Mouse (Mus musculus) embryonic facial prominence, embryonic 11.5 days (tissue): ENCODE measurements around the gene Ubxn11. TPM values are rescaled to one million over a fixed set of nuclear protein-coding genes. Genes with fewer than 3 reads are reported as not detected.

ENCODE experiments used
- ATAC-seq: fragments of 200-750 bp; cut with Nextera tagmentation; replicated peaks from 2 replicates; pipeline ENCODE4 v1.8.0; 2017; ENCODE audit warnings: low read depth; ENCODE audit not compliant: insufficient number of reproducible peaks, low FRiP score, low TSS enrichment
- DNase-seq: peaks from one replicate; pipeline ENCODE4 v3.0.0-alpha.2; 2015; ENCODE audit warnings: low spot score
- H3K27ac ChIP-seq: fragments of 300-500 bp; sonication (generic); replicated peaks from 2 replicates; pipeline ENCODE4 v1.5.1; 2014; ENCODE audit warnings: mild to moderate bottlenecking, low read depth, low read length, control low read depth
- H3K27me3 ChIP-seq: fragments of 300-500 bp; sonication (generic); 2 replicates; pipeline ENCODE4 v1.6.1; 2014; ENCODE audit warnings: mild to moderate bottlenecking, low read length, moderate library complexity, mixed read lengths; ENCODE audit not compliant: control insufficient read depth, insufficient read depth
- H3K36me3 ChIP-seq: fragments of 300-500 bp; sonication (generic); replicated peaks from 2 replicates; pipeline ENCODE4 v1.6.1; 2014; ENCODE audit warnings: low read depth, mild to moderate bottlenecking, low read length, moderate library complexity, mixed read lengths; ENCODE audit not compliant: control insufficient read depth, insufficient read depth
- H3K4me1 ChIP-seq: fragments of 300-500 bp; sonication (generic); 2 replicates; pipeline ENCODE4 v1.6.1; 2014; ENCODE audit warnings: low read length, mixed read lengths; ENCODE audit not compliant: control insufficient read depth, insufficient read depth
- H3K4me2 ChIP-seq: fragments of 300-500 bp; sonication (generic); 2 replicates; pipeline ENCODE4 v1.6.1; 2014; ENCODE audit warnings: low read depth, mild to moderate bottlenecking, control low read depth, low read length, moderate library complexity
- H3K4me3 ChIP-seq: fragments of 300-500 bp; sonication (generic); 2 replicates; pipeline ENCODE4 v1.5.1; 2014; ENCODE audit warnings: low read depth, low read length, control low read depth
- H3K9ac ChIP-seq: fragments of 300-500 bp; sonication (generic); replicated peaks from 2 replicates; pipeline ENCODE4 v1.6.1; 2014; ENCODE audit warnings: mild to moderate bottlenecking, control low read depth, low read length
- H3K9me3 ChIP-seq: fragments of 300-500 bp; sonication (generic); replicated peaks from 2 replicates; pipeline ENCODE4 v1.6.1; 2016; ENCODE audit warnings: mild to moderate bottlenecking, low read length, inconsistent platforms, mixed read lengths; ENCODE audit not compliant: control insufficient read depth
- WGBS: fragments of 180-500 bp; shearing (Covaris S2); extraction: QIAGEN DNeasy Blood & Tissue Kit; methylation state at CpG from one replicate; pipeline ENCODE4 v1.1.7; 2014; 5-methylcytosine and 5-hydroxymethylcytosine counted together
- polyA plus RNA-seq: library from polyadenylated mRNA; unstranded; fragments of >200 nt; fragmentation: Nextera tagmentation; extraction: Ambion mirVana; gene quantifications from 2 replicates; pipeline ENCODE4 v1.2.1, GENCODE M21; 2014

Gene Ubxn11
- polyA plus RNA-seq, 1 experiment from 2014 or later = 5.7 TPM

DNA sequence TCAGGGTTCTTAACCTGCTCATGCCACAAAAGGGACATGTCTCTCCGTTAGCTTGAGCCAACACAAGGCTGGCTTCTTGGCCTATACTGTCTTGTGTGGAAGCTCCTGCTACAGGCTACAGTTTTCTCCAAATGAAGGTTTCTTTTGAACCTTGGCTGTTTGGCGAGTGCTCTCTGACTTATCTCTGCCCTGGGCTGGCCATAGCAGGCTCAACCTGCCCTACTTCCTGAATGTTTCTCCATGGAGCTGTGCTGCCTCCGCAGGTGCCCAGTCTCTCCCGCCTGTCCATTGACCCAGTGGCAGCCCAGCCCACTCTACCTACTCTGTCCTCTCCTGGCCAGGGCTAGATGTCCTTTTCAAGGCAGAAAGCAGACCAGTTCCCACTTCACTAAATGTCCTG lies 18.5 kb downstream of the Ubxn11 start:
- no peaks in the 10 kb centered on the region for H3K27me3 ChIP-seq
- H3K4me3 ChIP-seq = no peak overlapping the region
- no peaks in the 10 kb centered on the region; the same call in none of the 2 replicates for H3K4me1 ChIP-seq
- H3K4me2 ChIP-seq = no peak overlapping the region
- no peaks in the 10 kb centered on the region for H3K36me3 ChIP-seq
- H3K9me3 ChIP-seq = no peaks in the 10 kb centered on the region
- ATAC-seq (no peak), DNase-seq (no peak)
- no peak overlapping the region for H3K27ac ChIP-seq
- H3K9ac ChIP-seq = no peak overlapping the region
- 91% methylated on average over 4 of the region's 4 CpGs for WGBS

GRCm38 (mm10) chr4:134121571-134121970 lies 19.2 kb downstream of the Ubxn11 start:
- Histone ChIP-seq H3K27me3 (no peaks in the 10 kb centered on the region), H3K27ac (no peak overlapping the region), H3K4me3 (no peak overlapping the region), H3K36me3 (no peaks in the 10 kb centered on the region), H3K9me3 (no peaks in the 10 kb centered on the region), H3K4me1 (no peaks in the 10 kb centered on the region; the same call in none of the 2 replicates), H3K4me2 (no peak overlapping the region), H3K9ac (no peak overlapping the region)
- 47% methylated on average over 4 of the region's 4 CpGs for WGBS
- no peak for ATAC-seq
- no peak for DNase-seq

- WGBS = 51% methylated on average over 3 of the region's 3 CpGs
- DNase-seq (no peak), ATAC-seq (no peak)
- H3K9ac ChIP-seq = no peak overlapping the region
- no peak overlapping the region for H3K4me2 ChIP-seq
- H3K36me3 ChIP-seq = no peaks in the 10 kb centered on the region
- H3K4me3 ChIP-seq = no peak overlapping the region
- H3K27ac ChIP-seq = no peak overlapping the region
- no peaks in the 10 kb centered on the region for H3K27me3 ChIP-seq
- H3K4me1 ChIP-seq = no peaks in the 10 kb centered on the region; the same call in none of the 2 replicates
- H3K9me3 ChIP-seq = no peaks in the 10 kb centered on the region
Observed at GRCm38 (mm10) chr4:134122281-134122680, 19.9 kb downstream of the Ubxn11 start.

DNA sequence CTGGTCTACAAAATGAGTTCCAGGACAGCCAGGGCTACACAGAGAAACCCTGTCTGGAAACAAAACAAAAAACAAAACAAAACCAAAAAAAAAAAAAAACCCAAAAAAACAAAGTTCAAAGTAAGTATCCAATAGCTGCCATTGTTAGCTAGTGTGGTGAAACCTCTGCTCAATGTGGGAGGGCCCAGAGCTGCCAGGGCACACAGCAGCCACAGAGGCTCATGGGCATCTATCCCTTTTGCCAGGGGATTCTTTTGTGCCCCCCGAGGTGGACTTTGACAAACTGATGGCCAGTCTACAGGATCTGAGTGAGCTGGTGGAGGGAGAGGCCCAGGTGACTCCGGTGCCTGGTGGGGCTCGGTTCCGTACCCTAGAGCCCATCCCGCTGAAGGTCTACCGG lies 20.8 kb downstream of the Ubxn11 start:
- Histone ChIP-seq H3K9me3 (no peaks in the 10 kb centered on the region), H3K4me2 (no peak overlapping the region), H3K27me3 (no peaks in the 10 kb centered on the region), H3K27ac (no peak overlapping the region), H3K4me3 (no peak overlapping the region), H3K9ac (no peak overlapping the region), H3K36me3 (no peaks in the 10 kb centered on the region), H3K4me1 (peaks cover 5% of the 10 kb centered on the region)
- DNase-seq (no peak), ATAC-seq (no peak)
- WGBS = 96% methylated on average over 6 of the region's 6 CpGs

GRCm38 (mm10) chr4:134123680-134124551 lies 21.5 kb downstream of the Ubxn11 start:
- H3K36me3 ChIP-seq = no peaks in the 10 kb centered on the region
- H3K27ac ChIP-seq = no peak overlapping the region
- H3K9me3 ChIP-seq = no peaks in the 10 kb centered on the region
- H3K4me3 ChIP-seq = no peak overlapping the region
- WGBS = 31% methylated on average over 17 of the region's 17 CpGs
- no peak overlapping the region for H3K9ac ChIP-seq
- H3K4me1 ChIP-seq = peaks cover 5% of the 10 kb centered on the region
- no peak overlapping the region for H3K4me2 ChIP-seq
- ATAC-seq (no peak), DNase-seq (peak; percentile 75)
- no peaks in the 10 kb centered on the region for H3K27me3 ChIP-seq

- no peaks in the 10 kb centered on the region for H3K36me3 ChIP-seq
- no peak overlapping the region for H3K4me3 ChIP-seq
- peaks cover 5% of the 10 kb centered on the region; the same call in 1 of the 2 replicates for H3K4me1 ChIP-seq
- H3K9ac ChIP-seq = no peak overlapping the region
- no peak overlapping the region for H3K4me2 ChIP-seq
- no peaks in the 10 kb centered on the region for H3K9me3 ChIP-seq
- ATAC-seq (no peak), DNase-seq (no peak)
- H3K27me3 ChIP-seq = no peaks in the 10 kb centered on the region
- H3K27ac ChIP-seq = no peak overlapping the region
- 90% methylated on average over 15 of the region's 15 CpGs for WGBS
Observed at GRCm38 (mm10) chr4:134125383-134126060, 23.2 kb downstream of the Ubxn11 start.

- ATAC-seq = no peak
- Histone ChIP-seq H3K4me3 (no peak overlapping the region), H3K27me3 (no peaks in the 10 kb centered on the region), H3K36me3 (peaks cover 3% of the 10 kb centered on the region; the same call in 1 of the 2 replicates), H3K9ac (no peak overlapping the region), H3K27ac (no peak overlapping the region), H3K9me3 (no peaks in the 10 kb centered on the region), H3K4me2 (no peak overlapping the region), H3K4me1 (peaks cover 5% of the 10 kb centered on the region; the same call in 1 of the 2 replicates)
- WGBS = 83% methylated on average over 21 of the region's 21 CpGs
- DNase-seq = no peak
Observed at GRCm38 (mm10) chr4:134126300-134127120, 24.1 kb downstream of the Ubxn11 start.
